Mouse (Mus musculus): ENCODE results near the gene Zfp646.

- TF ChIP-seq POLR2A (IDR thresholded peaks at IDR 0.05; ENCODE audit: insufficient read depth, low read length) (no peak), CTCF (IDR thresholded peaks at IDR 0.05; ENCODE audit: low read depth, low read length) (no peak)
Measured at GRCm38 (mm10) chr7:127927726-127928125, 51.7 kb downstream of the Zfp646 start.
